Comparison of ENCODE assay signal across 21 mouse cellular contexts in genomic region chr12:66679558-66679957, GRCm38 (mm10).
DNase-seq lines count a peak whose midpoint lies in the region; ATAC-seq and TF ChIP-seq lines count a peak whose summit lies in the region.
"Had no signal": no experiment of that assay in that cellular context is flagged by ENCODE, and none has a peak within 500 bp of the region (broad histone marks: within the 10 kb centered on the region; RNA-seq: fewer than 3 reads in every experiment).

No protein-coding gene starts in this region.

- peak overlapping the region; percentile 7; the same call in 1 of the 2 replicates for H3K27ac ChIP-seq in layer of hippocampus, adult 2 months

- ATAC-seq in frontal cortex, adult (ENCODE audit: low TSS enrichment): peak; percentile 80
- ATAC-seq in erythroblast, adult 5-6 weeks (replicated peaks; ENCODE audit: low FRiP score, poor library complexity, severe bottlenecking): no peak
- ATAC-seq: activated CD4-positive, CD25-positive, alpha-beta regulatory T cell, adult 4 months; CD4-positive, CD25-positive, alpha-beta regulatory T cell, adult 4 months; Patski had no signal

- TF ChIP-seq CTCF in layer of hippocampus, adult 2 months (conservative IDR thresholded peaks at IDR 0.05): no peak

- no peak for DNase-seq in frontal cortex, postnatal 10 days (ENCODE audit: low spot score in 2 of 2)
- DNase-seq in layer of hippocampus, adult 2 months (ENCODE audit: low spot score in 2 of 2): no peak
- no peak for DNase-seq in layer of hippocampus, adult 9-10 months (ENCODE audit: low spot score)
- DNase-seq in brain, adult 2 months (ENCODE audit: low read depth, low spot score): peak; percentile 58
- peak; percentile 11 for DNase-seq in telencephalon, adult 2 months (ENCODE audit: low read depth, low spot score)
- no peak for DNase-seq in thymus, adult 18-20 months
- DNase-seq: adrenal gland, adult 2 months; adrenal gland, adult 8-10 months; adrenal gland, postnatal 10 days; adrenal gland, postnatal 14 days; adrenal gland, postnatal 25 days; adrenal gland, postnatal 36 days; B cell, adult 2 months; cerebellum, adult 11 months; cerebellum, adult 11-12 months; cerebellum, adult 18-20 months had no signal

- no peak overlapping the region for H3K4me3 ChIP-seq in layer of hippocampus, adult 2 months

Comparison
In these comparisons a context has a peak if more than half of its experiments do, and no peak if none do; other contexts are left out.
1. DNase-seq: peak in brain, adult 2 months (single experiment) and telencephalon, adult 2 months (single experiment); none in frontal cortex, postnatal 10 days (0 of 2), layer of hippocampus, adult 2 months (0 of 2), layer of hippocampus, adult 9-10 months (single experiment) and thymus, adult 18-20 months (0 of 2).